Mouse (Mus musculus): ENCODE results near the gene Sptbn2.

DNA sequence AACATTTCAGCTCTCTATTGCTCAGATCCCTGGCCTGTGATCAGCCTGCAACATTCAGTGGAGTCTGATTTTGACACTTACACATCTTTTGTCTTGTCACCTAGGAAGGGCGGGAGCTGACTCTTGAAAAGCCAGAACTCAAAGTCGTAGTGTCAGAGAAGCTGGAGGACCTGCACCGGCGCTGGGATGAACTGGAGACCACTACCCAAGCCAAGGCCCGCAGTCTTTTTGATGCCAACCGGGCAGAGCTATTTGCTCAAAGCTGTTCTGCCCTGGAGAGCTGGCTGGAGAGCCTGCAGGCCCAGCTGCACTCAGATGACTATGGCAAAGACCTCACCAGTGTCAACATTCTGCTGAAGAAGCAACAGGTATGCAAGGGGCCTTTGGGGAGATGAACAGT lies 31.3 kb downstream of the Sptbn2 start:
- TF ChIP-seq CTCF (IDR thresholded peaks at IDR 0.05; ENCODE audit: low read depth, low read length) (no peak), TAL1 (conservative IDR thresholded peaks at IDR 0.05; ENCODE audit: low read depth, low read length) (no peak), GATA1 (IDR thresholded peaks at IDR 0.05; ENCODE audit: borderline replicate concordance, low read length) (no peak), POLR2AphosphoS5 (IDR thresholded peaks at IDR 0.05; ENCODE audit: insufficient replicate concordance, low read depth, low read length) (no peak)

Data from G1E (cell line).